Mouse (Mus musculus) midbrain, embryonic 11.5 days (tissue): ENCODE measurements around the gene Gpr162. TPM values are rescaled to one million over a fixed set of nuclear protein-coding genes. Genes with fewer than 3 reads are reported as not detected.
"Not testable (repeated sequence)": the region's sequence is repeated elsewhere in the genome, so short reads cannot be mapped to it uniquely, and the experiment has no call there.

Source experiments
- ATAC-seq: fragments of 200-750 bp; cut with Nextera tagmentation; 2 replicates; pipeline ENCODE4 v1.8.0; 2017; ENCODE audit warnings: moderate TSS enrichment, moderate library complexity; ENCODE audit not compliant: low FRiP score
- DNase-seq: peaks from one replicate; pipeline ENCODE4 v3.0.0; 2015; ENCODE audit warnings: low spot score; ENCODE audit errors: missing footprints
- H3K27ac ChIP-seq: fragments of 300-500 bp; sonication (generic); 2 replicates; pipeline ENCODE4 v1.5.1; 2014; ENCODE audit warnings: low read depth, low read length
- H3K27me3 ChIP-seq: fragments of 300-500 bp; sonication (generic); 2 replicates; pipeline ENCODE4 v1.6.1; 2014; ENCODE audit warnings: mild to moderate bottlenecking, low read length, moderate library complexity, mixed read lengths; ENCODE audit not compliant: control insufficient read depth, insufficient read depth
- H3K36me3 ChIP-seq: fragments of 300-500 bp; sonication (generic); 2 replicates; pipeline ENCODE4 v1.6.1; 2014; ENCODE audit warnings: mild to moderate bottlenecking, low read length, moderate library complexity, mixed read lengths; ENCODE audit not compliant: control insufficient read depth, insufficient read depth
- H3K4me1 ChIP-seq: fragments of 300-500 bp; sonication (generic); 2 replicates; pipeline ENCODE4 v1.6.1; 2014; ENCODE audit warnings: low read length; ENCODE audit not compliant: control insufficient read depth, insufficient read depth
- H3K4me2 ChIP-seq: fragments of 300-500 bp; sonication (generic); 2 replicates; pipeline ENCODE4 v1.6.1; 2014; ENCODE audit warnings: mild to moderate bottlenecking, moderate library complexity
- H3K4me3 ChIP-seq: fragments of 300-500 bp; sonication (generic); 2 replicates; pipeline ENCODE4 v1.5.1; 2014; ENCODE audit warnings: low read depth, low read length
- H3K9ac ChIP-seq: fragments of 300-500 bp; sonication (generic); 2 replicates; pipeline ENCODE4 v1.6.1; 2014; ENCODE audit warnings: low read length
- H3K9me3 ChIP-seq: fragments of 300-500 bp; sonication (generic); 2 replicates; pipeline ENCODE4 v1.6.1; 2016; ENCODE audit warnings: low read length; ENCODE audit not compliant: control insufficient read depth
- WGBS: fragments of 180-500 bp; shearing (Covaris S2); extraction: QIAGEN DNeasy Blood & Tissue Kit; methylation state at CpG from one replicate; pipeline ENCODE4 v1.1.7; 2014; 5-methylcytosine and 5-hydroxymethylcytosine counted together
- polyA plus RNA-seq: library from polyadenylated mRNA; unstranded; fragments of >200 nt; fragmentation: Nextera tagmentation; extraction: Ambion mirVana; gene quantifications from 2 replicates; pipeline ENCODE4 v1.2.1, GENCODE M21; 2014

Gene Gpr162
- polyA plus RNA-seq, 1 experiment from 2014 or later = 2.1 TPM

GRCm38 (mm10) chr6:124831649-124832048 lies 32.1 kb downstream of the Gpr162 start:
- Histone ChIP-seq H3K36me3 (peaks cover 12% of the 10 kb centered on the region), H3K4me3 (peak overlapping the region; percentile 74; the same call in 1 of the 2 replicates), H3K9ac (no peak overlapping the region), H3K4me1 (peaks cover 22% of the 10 kb centered on the region), H3K9me3 (no peaks in the 10 kb centered on the region), H3K27ac (no peak overlapping the region), H3K4me2 (no peak overlapping the region), H3K27me3 (no peaks in the 10 kb centered on the region; the same call in 1 of the 2 replicates)
- 95% methylated on average over 8 of the region's 8 CpGs for WGBS
- DNase-seq (no peak), ATAC-seq (no peak)

GRCm38 (mm10) chr6:124831199-124831598 lies 32.6 kb downstream of the Gpr162 start:
- Histone ChIP-seq H3K4me1 (peaks cover 22% of the 10 kb centered on the region), H3K36me3 (peaks cover 12% of the 10 kb centered on the region), H3K4me2 (peak overlapping the region; percentile 75), H3K4me3 (peak overlapping the region; percentile 74)
- H3K9ac ChIP-seq, DNase-seq, H3K27ac ChIP-seq, ATAC-seq, H3K9me3 ChIP-seq, H3K27me3 ChIP-seq: not testable (repeated sequence)
- WGBS = 96% methylated on average over 4 of the region's 4 CpGs

GRCm38 (mm10) chr6:124829799-124830700 lies 33.7 kb downstream of the Gpr162 start:
- peak overlapping the region; percentile 75 for H3K4me2 ChIP-seq
- peak overlapping the region; percentile 79 for H3K9ac ChIP-seq
- ATAC-seq (peak; percentile 86), DNase-seq (peak; percentile 98)
- H3K27ac ChIP-seq = peak overlapping the region; percentile 78
- H3K27me3 ChIP-seq = no peaks in the 10 kb centered on the region
- H3K4me3 ChIP-seq = peak overlapping the region; percentile 74
- peaks cover 22% of the 10 kb centered on the region for H3K4me1 ChIP-seq
- peaks cover 19% of the 10 kb centered on the region for H3K36me3 ChIP-seq
- no peaks in the 10 kb centered on the region for H3K9me3 ChIP-seq
- under 1% methylated on average over 38 of the region's 38 CpGs for WGBS

GRCm38 (mm10) chr6:124828868-124829798 lies 34.6 kb downstream of the Gpr162 start, which contains the start of the genes Usp5 and Cdca3:
Gene Usp5 (minus strand): TSS chr6:124829484.
Gene Cdca3 (plus strand): TSS chr6:124829547.
- no peaks in the 10 kb centered on the region for H3K9me3 ChIP-seq
- peaks cover 25% of the 10 kb centered on the region for H3K36me3 ChIP-seq
- H3K27ac ChIP-seq = peak within 1 kb of the TSS; percentile 78
- H3K4me3 ChIP-seq = peak within 1 kb of the TSS; percentile 74
- WGBS = under 1% methylated on average over 55 of the region's 55 CpGs
- DNase-seq (peak; percentile 99), ATAC-seq (peak; percentile 93)
- peak within 1 kb of the TSS; percentile 79 for H3K9ac ChIP-seq
- peak within 1 kb of the TSS; percentile 95 for H3K4me2 ChIP-seq
- H3K4me1 ChIP-seq = peaks cover 22% of the 10 kb centered on the region
- no peaks in the 10 kb centered on the region for H3K27me3 ChIP-seq

- Histone ChIP-seq H3K36me3 (peaks cover 26% of the 10 kb centered on the region), H3K27ac (peak overlapping the region; percentile 52; the same call in 1 of the 2 replicates), H3K4me2 (peak overlapping the region; percentile 95), H3K4me3 (peak overlapping the region; percentile 74), H3K27me3 (no peaks in the 10 kb centered on the region), H3K9ac (peak overlapping the region; percentile 71), H3K9me3 (no peaks in the 10 kb centered on the region), H3K4me1 (peaks cover 22% of the 10 kb centered on the region)
- peak; percentile 88 for DNase-seq
- WGBS = 27% methylated on average over 10 of the region's 10 CpGs
- no peak for ATAC-seq
Observed at GRCm38 (mm10) chr6:124828101-124828592, 35.6 kb downstream of the Gpr162 start.

GRCm38 (mm10) chr6:124822049-124822448 lies 41.7 kb downstream of the Gpr162 start:
- no peaks in the 10 kb centered on the region for H3K4me1 ChIP-seq
- no peak overlapping the region for H3K4me2 ChIP-seq
- 93% methylated on average over 4 of the region's 4 CpGs for WGBS
- no peak for ATAC-seq
- H3K9me3 ChIP-seq = no peaks in the 10 kb centered on the region
- H3K9ac ChIP-seq = no peak overlapping the region
- H3K27ac ChIP-seq = no peak overlapping the region
- H3K27me3 ChIP-seq = no peaks in the 10 kb centered on the region
- no peak overlapping the region for H3K4me3 ChIP-seq
- peak; percentile 31 for DNase-seq
- peaks cover 50% of the 10 kb centered on the region for H3K36me3 ChIP-seq

- Histone ChIP-seq H3K4me1 (no peaks in the 10 kb centered on the region), H3K27me3 (no peaks in the 10 kb centered on the region), H3K36me3 (peaks cover 53% of the 10 kb centered on the region), H3K9me3 (no peaks in the 10 kb centered on the region), H3K27ac (no peak overlapping the region), H3K4me3 (no peak overlapping the region), H3K4me2 (no peak overlapping the region), H3K9ac (no peak overlapping the region)
- 92% methylated on average over 5 of the region's 5 CpGs for WGBS
- ATAC-seq (no peak), DNase-seq (peak; percentile 71)
Observed at GRCm38 (mm10) chr6:124820891-124821290, 42.9 kb downstream of the Gpr162 start.

GRCm38 (mm10) chr6:124817971-124818370 lies 45.8 kb downstream of the Gpr162 start:
- Histone ChIP-seq H3K4me3 (no peak overlapping the region), H3K27me3 (no peaks in the 10 kb centered on the region), H3K4me1 (peaks cover 5% of the 10 kb centered on the region), H3K4me2 (no peak overlapping the region), H3K36me3 (peaks cover 39% of the 10 kb centered on the region), H3K9me3 (no peaks in the 10 kb centered on the region), H3K27ac (no peak overlapping the region), H3K9ac (no peak overlapping the region)
- WGBS = 94% methylated on average over 8 of the region's 8 CpGs
- ATAC-seq (no peak), DNase-seq (peak; percentile 56)
